Mouse (Mus musculus): ENCODE data around the gene Atg2b. TPM values are rescaled to one million over a fixed set of nuclear protein-coding genes. Genes with fewer than 3 reads are reported as not detected.

Gene Atg2b
- total RNA-seq, 2 experiments from 2014 or later, result 44.7 to 50.7 TPM

GRCm38 (mm10) chr12:105603904-105604303 lies 81.1 kb downstream of the Atg2b start:
- intact Hi-C loops (cut with DNase I), result no loop called here

GRCm38 (mm10) chr12:105602581-105603210 lies 82.3 kb downstream of the Atg2b start, which contains the start of gene Bdkrb1:
Gene Bdkrb1 (plus strand): TSS chr12:105603085.
- intact Hi-C loops (cut with DNase I), result no loop called here
- DNase-seq (ENCODE audit: low spot score in 2 of 2), result no peak

More at GRCm38 (mm10) chr12:105603904-105604303, 81.1 kb downstream of the Atg2b start:
- DNase-seq (ENCODE audit: low spot score in 2 of 2), result no peak

- intact Hi-C loops (cut with DNase I), result no loop called here
- DNase-seq (ENCODE audit: low spot score in 2 of 2), result no peak
Measured at GRCm38 (mm10) chr12:105601586-105601985, 83.4 kb downstream of the Atg2b start.

- intact Hi-C loops (cut with DNase I), result no loop called here
- DNase-seq (ENCODE audit: low spot score in 2 of 2), result no peak
Measured at GRCm38 (mm10) chr12:105599098-105599497, 85.9 kb downstream of the Atg2b start.

- DNase-seq (ENCODE audit: low spot score in 2 of 2), result no peak
- intact Hi-C loops (cut with DNase I), result no loop called here
Measured at GRCm38 (mm10) chr12:105598503-105598902, 86.5 kb downstream of the Atg2b start.

- DNase-seq (ENCODE audit: low spot score in 2 of 2), result no peak
- intact Hi-C loops (cut with DNase I), result no loop called here
Measured at GRCm38 (mm10) chr12:105597135-105597534, 87.9 kb downstream of the Atg2b start.

GRCm38 (mm10) chr12:105593471-105593870 lies 91.5 kb downstream of the Atg2b start:
- no peak for DNase-seq (ENCODE audit: low spot score in 2 of 2)
- intact Hi-C loops (cut with DNase I), result no loop called here

- no peak for DNase-seq (ENCODE audit: low spot score in 2 of 2)
- intact Hi-C loops (cut with DNase I), result no loop called here
Measured at GRCm38 (mm10) chr12:105592361-105592761, 92.7 kb downstream of the Atg2b start.

GRCm38 (mm10) chr12:105590786-105591185 lies 94.2 kb downstream of the Atg2b start:
- no peak for DNase-seq (ENCODE audit: low spot score in 2 of 2)
- intact Hi-C loops (cut with DNase I), result no loop called here

- intact Hi-C loops (cut with DNase I), result loop anchor here (10.0 kb wide), 1 partner anchor 153 kb away; no protein-coding TSS in a partner anchor
- no peak for DNase-seq (ENCODE audit: low spot score in 2 of 2)
Measured at GRCm38 (mm10) chr12:105587526-105587925, 97.5 kb downstream of the Atg2b start.

- DNase-seq (ENCODE audit: low spot score in 2 of 2), result peak; percentile 60
- intact Hi-C loops (cut with DNase I), result loop anchor here (1.0 to 10.0 kb wide), 2 partner anchors 87 to 150 kb away; no protein-coding TSS in a partner anchor
Measured at GRCm38 (mm10) chr12:105584851-105585250, 100.2 kb downstream of the Atg2b start.

GRCm38 (mm10) chr12:105583484-105583883 lies 101.5 kb downstream of the Atg2b start:
- intact Hi-C loops (cut with DNase I), result loop anchor here (10.0 kb wide), 1 partner anchor 149 kb away; no protein-coding TSS in a partner anchor
- DNase-seq (ENCODE audit: low spot score in 2 of 2), result no peak

- intact Hi-C loops (cut with DNase I), result loop anchor here (10.0 kb wide), 1 partner anchor 148 kb away; no protein-coding TSS in a partner anchor
Measured at GRCm38 (mm10) chr12:105582486-105582885, 102.5 kb downstream of the Atg2b start.

GRCm38 (mm10) chr12:105580490-105580889 lies 104.5 kb downstream of the Atg2b start:
- intact Hi-C loops (cut with DNase I), result loop anchor here (10.0 kb wide), 1 partner anchor 146 kb away; no protein-coding TSS in a partner anchor
- DNase-seq (ENCODE audit: low spot score in 2 of 2), result no peak

More at GRCm38 (mm10) chr12:105582486-105582885, 102.5 kb downstream of the Atg2b start:
- DNase-seq (ENCODE audit: low spot score in 2 of 2), result no peak

GRCm38 (mm10) chr12:105574356-105574755 lies 110.7 kb downstream of the Atg2b start:
- intact Hi-C loops (cut with DNase I), result no loop called here
- no peak for DNase-seq (ENCODE audit: low spot score in 2 of 2)

- no peak for DNase-seq (ENCODE audit: low spot score in 2 of 2)
- intact Hi-C loops (cut with DNase I), result no loop called here
Measured at GRCm38 (mm10) chr12:105572622-105573021, 112.4 kb downstream of the Atg2b start.

- intact Hi-C loops (cut with DNase I), result no loop called here
- DNase-seq (ENCODE audit: low spot score in 2 of 2), result no peak
Measured at GRCm38 (mm10) chr12:105571867-105572266, 113.1 kb downstream of the Atg2b start.

Data from left cerebral cortex, postnatal 36 days (tissue).